Mouse (Mus musculus) G1E-ER4 (cell line): ENCODE data around the gene Pax3. TPM values are rescaled to one million over a fixed set of nuclear protein-coding genes. Genes with fewer than 3 reads are reported as not detected.

Experiments used
- GATA1 ChIP-seq: IDR thresholded peaks from one replicate; pipeline ENCODE4 v1.8.0; 2012; ENCODE audit warnings: low read length, inconsistent platforms
- polyA plus RNA-seq: library from polyadenylated mRNA; stranded (reverse); fragments of >175 nt; gene quantifications from 2 replicates; pipeline ENCODE4 v1.2.3, GENCODE M21; 2012

Pax3 gene
- polyA plus RNA-seq, 1 experiment: 6.0 TPM

DNA sequence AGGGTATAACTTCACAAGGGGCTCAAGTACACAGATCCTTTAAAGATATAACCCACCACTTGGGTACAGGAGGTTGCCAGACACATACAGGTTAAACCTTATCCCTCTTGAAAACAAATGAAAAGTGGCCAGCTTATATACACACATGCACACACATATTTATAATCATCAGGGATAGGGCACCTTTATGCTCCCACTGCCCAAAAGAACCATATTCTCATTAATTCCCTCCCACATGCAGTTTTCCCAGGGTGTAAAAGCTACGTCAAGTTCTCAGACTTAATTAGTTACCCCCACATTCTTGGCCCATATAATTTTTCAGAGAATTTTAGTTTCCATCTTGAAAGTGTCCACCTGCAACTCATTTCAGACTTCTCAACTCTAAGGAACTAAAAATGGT is 5.2 kb downstream of the Pax3 start:
- TF ChIP-seq GATA1: no peak

GRCm38 (mm10) chr1:78191331-78191730 is 5.6 kb downstream of the Pax3 start:
- no peak for TF ChIP-seq GATA1

DNA sequence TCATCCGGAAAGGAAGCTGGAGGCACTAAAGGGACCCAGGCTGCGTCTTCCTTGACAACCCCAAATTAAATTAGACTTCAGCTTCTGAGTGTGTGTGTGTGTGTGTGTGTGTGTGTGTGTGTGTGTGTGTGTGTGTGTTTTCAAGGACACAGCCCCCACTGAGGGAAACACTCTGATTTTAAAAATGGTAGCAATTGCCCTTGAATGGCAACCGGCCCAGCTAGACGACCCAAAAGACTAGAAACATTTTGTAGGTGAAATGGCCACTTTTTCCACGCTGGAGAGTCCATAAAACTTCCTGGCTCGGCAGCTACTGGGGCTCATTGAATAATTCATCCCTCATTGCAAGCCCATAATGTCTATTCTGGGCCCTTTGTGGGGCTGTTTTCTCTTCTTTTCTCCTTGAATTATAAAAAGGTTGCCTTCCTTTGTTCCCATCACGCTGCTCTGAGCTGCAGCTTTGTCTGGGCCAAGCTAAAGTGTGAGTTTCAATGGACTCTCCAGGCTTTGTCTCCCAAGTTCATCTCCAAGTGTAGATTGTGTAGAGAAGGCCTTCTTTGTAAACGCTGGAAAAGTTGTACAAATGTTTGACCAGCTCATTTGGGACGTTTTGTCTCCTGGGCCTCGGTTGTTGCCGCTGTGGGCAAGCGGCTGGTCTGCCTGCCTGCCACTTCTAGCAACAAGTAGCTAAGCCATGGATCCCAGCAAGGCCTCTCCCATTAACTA is 6.4 kb downstream of the Pax3 start:
- no peak for TF ChIP-seq GATA1

GRCm38 (mm10) chr1:78189501-78190345 is 7.2 kb downstream of the Pax3 start:
- TF ChIP-seq GATA1: no peak

DNA sequence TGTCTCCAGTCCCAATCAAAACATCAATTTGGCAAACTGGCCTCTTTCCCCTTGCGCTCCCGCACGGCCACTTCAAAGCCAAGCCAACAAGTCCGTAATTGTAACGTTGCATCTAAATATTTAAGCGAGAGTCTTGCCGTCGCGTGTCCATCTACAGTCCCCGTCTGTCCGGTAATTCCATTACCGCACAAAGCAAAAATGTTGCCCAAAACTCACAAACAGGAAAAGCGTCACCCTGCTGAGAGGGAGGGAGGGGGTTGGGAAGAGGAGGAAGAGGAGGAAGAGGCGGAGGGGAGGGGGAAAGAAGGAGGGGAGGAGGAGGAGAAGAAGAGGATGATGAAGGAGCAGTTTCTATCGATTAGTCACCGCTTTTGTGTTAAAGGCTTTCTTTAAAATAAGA is 7.9 kb downstream of the Pax3 start:
- no peak for TF ChIP-seq GATA1

GRCm38 (mm10) chr1:78188299-78188698 is 8.6 kb downstream of the Pax3 start:
- TF ChIP-seq GATA1: no peak

- TF ChIP-seq GATA1: no peak
Observed at GRCm38 (mm10) chr1:78187788-78188173, 9.2 kb downstream of the Pax3 start.

DNA sequence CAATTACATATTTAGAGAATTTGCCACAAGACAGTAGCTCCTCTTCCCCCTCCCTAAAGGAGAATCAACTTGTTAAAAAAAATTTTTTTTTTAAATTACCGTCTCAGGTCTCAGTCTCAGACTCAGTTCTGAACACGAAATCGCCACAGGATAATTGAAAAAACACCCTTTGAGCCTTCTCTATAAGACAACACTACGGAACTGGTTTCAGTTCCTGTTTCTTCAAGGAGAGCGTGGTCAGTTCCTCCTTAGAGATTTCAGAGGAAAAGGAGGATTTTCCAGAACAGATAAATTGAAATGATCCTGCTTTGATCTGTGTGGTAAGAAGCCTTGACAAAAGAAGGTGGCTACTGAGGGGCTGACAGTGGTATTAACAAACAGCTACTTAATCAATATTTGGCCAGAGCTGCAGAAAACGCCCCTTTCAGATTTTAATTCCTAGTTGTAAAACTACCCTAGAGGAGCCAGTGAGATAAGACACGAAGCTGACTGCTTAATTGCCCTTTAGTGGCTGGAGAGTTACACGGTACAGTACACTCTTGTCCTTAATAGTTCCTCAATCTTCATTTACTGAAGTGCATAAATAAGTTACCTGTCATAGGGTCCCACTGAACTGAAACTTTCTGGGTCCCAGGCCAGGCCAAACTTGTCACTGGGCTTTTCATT is 9.7 kb downstream of the Pax3 start:
- no peak for TF ChIP-seq GATA1

DNA sequence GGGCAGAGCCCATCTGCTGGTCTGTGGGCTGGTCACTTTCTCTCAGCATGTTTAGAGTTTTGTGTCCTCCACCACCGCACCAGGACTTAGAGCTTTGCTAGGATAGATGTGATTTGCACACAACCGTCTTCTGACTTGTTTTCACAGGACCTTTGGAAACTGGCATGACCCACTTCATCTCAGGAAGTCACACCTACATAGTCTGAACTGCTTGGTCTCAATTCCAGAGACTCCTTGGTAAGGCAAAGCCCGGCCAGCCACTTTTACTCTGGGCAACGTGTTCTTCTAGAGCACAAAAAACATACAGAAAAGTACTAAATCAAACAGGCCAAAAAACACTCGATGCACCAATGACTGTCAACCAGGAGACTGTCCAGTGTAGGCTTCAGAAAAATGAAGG is 14.0 kb downstream of the Pax3 start:
- no peak for TF ChIP-seq GATA1

- TF ChIP-seq GATA1: no peak
Observed at GRCm38 (mm10) chr1:78181882-78182281, 15.1 kb downstream of the Pax3 start.

DNA sequence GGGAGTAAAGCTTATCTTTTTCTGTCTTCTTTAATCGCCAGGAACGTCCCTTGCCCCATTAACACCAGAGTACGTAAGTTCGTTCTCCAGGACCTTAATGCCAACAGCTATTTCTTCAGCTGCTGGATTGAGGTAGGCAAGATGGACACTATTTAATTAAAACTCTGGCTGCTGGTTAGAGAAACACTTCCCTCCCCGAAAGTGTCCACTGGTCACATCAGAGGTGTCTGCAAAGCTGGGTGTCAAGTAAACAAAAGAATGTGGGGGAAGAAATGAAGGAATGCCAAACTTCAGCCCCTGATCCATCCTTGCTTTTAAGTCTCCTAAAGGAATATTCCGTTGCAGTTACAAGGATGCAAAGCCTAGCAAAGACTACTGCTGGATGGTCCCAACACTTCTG is 24.6 kb downstream of the Pax3 start:
- no peak for TF ChIP-seq GATA1

DNA sequence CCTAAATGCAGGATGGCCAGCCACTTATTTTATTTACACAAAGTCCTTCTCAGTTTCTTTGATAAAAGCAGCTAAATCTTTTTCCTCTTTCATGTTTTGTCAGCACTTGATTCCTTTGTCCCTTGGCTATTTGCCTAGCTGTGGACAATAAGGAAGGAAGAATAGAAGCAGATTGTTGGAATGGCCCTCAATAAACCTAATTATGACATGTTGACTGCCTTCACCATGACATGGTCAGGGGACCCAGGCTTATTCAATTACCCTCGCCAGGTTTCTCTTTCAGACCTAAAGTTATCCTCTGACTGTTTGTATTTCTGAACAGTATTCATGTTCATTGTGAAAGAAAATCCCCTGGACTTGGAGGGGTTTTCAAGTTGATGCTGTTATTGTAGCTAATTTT is 25.3 kb downstream of the Pax3 start:
- no peak for TF ChIP-seq GATA1

GRCm38 (mm10) chr1:78170771-78171170 is 26.2 kb downstream of the Pax3 start:
- no peak for TF ChIP-seq GATA1

GRCm38 (mm10) chr1:78168796-78169195 is 28.1 kb downstream of the Pax3 start:
- TF ChIP-seq GATA1: no peak

DNA sequence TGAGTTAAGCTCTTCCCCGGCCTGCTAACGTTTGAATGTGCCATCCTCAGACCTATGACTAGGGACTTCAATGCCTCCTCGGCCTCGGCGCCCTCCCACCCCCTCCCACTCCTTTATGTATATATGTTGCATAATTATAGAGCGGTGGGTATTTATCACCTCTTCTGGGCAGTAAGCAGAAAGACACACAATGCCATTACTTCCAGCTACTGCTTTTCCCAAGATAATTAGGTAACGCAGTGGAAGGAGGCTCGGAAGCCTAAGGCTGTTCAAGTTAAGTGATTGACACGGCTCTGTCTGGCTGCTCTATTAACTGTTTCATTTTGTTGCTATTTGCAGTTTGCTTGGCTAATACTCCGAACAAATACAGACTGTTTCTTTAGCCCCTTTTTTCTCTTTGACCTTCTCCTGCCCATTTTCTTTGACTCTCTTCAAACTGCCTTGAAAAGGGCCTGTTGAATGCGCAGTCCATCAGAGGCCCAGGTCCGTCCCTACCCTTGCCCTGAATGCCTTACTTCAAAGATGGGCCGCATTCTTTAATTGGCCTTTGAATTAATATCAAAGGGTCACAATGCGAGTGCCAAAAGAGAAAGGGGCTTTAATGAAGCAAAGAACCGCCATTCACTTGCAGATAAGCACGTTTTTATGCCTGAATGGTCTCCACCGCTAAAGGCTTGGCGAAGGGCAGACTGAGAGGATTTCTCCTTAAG is 29.2 kb downstream of the Pax3 start:
- TF ChIP-seq GATA1: no peak

DNA sequence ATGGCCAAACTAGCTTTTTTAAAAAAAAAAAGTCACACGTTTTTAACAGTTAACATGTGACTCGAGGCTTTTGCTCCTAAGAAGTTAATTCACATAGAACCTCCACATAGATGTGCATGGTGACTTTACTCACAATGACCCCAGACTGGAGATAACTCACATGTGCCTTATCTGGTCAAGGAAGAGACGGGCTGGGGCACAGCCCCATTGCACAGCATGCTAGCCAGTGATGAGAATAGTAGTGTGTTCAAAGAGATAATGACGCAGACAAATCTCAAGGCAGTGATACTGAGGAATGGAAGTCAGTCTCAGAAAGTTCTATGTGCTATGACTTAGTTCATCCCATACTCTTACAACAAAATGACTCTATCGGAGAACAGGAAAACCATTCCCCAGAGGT is 35.2 kb downstream of the Pax3 start:
- peak; percentile 85 for TF ChIP-seq GATA1
